Mouse (Mus musculus) neural tube, embryonic 12.5 days (tissue): ENCODE measurements around the gene Pard3. TPM values are rescaled to one million over a fixed set of nuclear protein-coding genes. Genes with fewer than 3 reads are reported as not detected.

ENCODE experiments used
- ATAC-seq: fragments of 200-750 bp; cut with Nextera tagmentation; 2 replicates; pipeline ENCODE4 v1.8.0; 2017; ENCODE audit warnings: low read depth, mild to moderate bottlenecking, moderate TSS enrichment, moderate library complexity; ENCODE audit not compliant: low FRiP score
- H3K27ac ChIP-seq: fragments of 300-500 bp; sonication (generic); 2 replicates; pipeline ENCODE4 v1.5.1; 2016
- H3K27me3 ChIP-seq: fragments of 300-500 bp; sonication (generic); replicated peaks from 2 replicates; pipeline ENCODE4 v1.6.1; 2016; ENCODE audit warnings: mild to moderate bottlenecking
- H3K36me3 ChIP-seq: fragments of 300-500 bp; sonication (generic); 2 replicates; pipeline ENCODE4 v1.6.1; 2016; ENCODE audit warnings: mild to moderate bottlenecking
- H3K4me1 ChIP-seq: fragments of 300-500 bp; sonication (generic); 2 replicates; pipeline ENCODE4 v1.6.1; 2016
- H3K4me2 ChIP-seq: fragments of 300-500 bp; sonication (generic); replicated peaks from 2 replicates; pipeline ENCODE4 v1.6.1; 2016; ENCODE audit warnings: mild to moderate bottlenecking
- H3K4me3 ChIP-seq: fragments of 300-500 bp; sonication (generic); 2 replicates; pipeline ENCODE4 v1.5.1; 2016
- H3K9ac ChIP-seq: fragments of 300-500 bp; sonication (generic); 2 replicates; pipeline ENCODE4 v1.6.1; 2016; ENCODE audit warnings: mild to moderate bottlenecking
- H3K9me3 ChIP-seq: fragments of 300-500 bp; sonication (generic); 2 replicates; pipeline ENCODE4 v1.6.1; 2016; ENCODE audit warnings: mild to moderate bottlenecking
- WGBS: fragments of 180-500 bp; shearing (Covaris S2); methylation state at CpG from one replicate; pipeline ENCODE4 v1.1.7; 2016; 5-methylcytosine and 5-hydroxymethylcytosine counted together
- polyA plus RNA-seq: library from polyadenylated mRNA; unstranded; fragments of >200 nt; fragmentation: Nextera tagmentation; extraction: Ambion mirVana; gene quantifications from 2 replicates; pipeline ENCODE4 v1.2.1, GENCODE M21; 2016

Gene Pard3
- polyA plus RNA-seq, 1 experiment from 2014 or later: 41.1 TPM

DNA sequence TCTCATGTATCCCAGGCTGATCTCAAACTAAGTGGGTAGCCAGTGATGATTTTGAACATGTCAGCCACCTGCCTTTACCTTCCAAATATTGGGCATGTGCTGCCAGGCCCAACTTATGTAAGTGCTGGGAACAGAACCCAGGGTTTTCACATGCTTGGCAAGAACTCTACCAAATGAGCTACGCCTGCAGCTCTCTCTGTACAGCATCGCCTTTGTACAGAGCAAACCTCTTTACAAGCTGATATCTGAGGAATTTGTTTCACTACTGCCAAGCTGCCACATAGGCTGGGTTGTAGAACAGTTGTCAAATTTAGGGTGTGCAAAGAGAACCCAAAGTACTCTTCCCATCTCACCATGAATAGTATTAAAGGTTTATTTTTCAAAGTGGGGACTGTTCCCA is 416.3 kb downstream of the Pard3 start:
- Histone ChIP-seq H3K27me3 (no peaks in the 10 kb centered on the region), H3K36me3 (no peaks in the 10 kb centered on the region), H3K4me2 (no peak overlapping the region), H3K9me3 (no peaks in the 10 kb centered on the region), H3K4me1 (no peaks in the 10 kb centered on the region), H3K27ac (no peak overlapping the region), H3K9ac (no peak overlapping the region), H3K4me3 (no peak overlapping the region)
- WGBS: 91% methylated on average over 2 of the region's 2 CpGs
- ATAC-seq: no peak

DNA sequence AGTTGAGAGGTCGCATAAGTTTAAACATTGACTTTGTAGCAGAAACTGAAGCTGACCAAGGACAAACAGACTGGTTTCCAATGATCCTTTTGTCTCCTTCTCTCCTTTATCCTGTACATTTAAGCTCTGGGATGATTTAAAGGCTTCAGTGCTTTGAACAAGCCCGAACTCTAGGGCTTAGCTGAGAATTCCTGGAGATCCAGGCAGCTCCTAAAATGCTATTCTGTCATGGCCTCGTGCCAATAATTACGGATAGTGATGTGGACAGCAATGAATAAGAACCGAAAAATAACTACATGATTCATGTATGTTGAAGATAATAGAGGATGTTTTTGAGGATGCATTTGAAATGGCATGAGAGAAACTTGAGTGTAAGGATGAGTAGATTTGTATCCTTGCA is 421.9 kb downstream of the Pard3 start:
- H3K9ac ChIP-seq: no peak overlapping the region
- no peak for ATAC-seq
- H3K9me3 ChIP-seq: no peaks in the 10 kb centered on the region
- H3K4me1 ChIP-seq: no peaks in the 10 kb centered on the region
- H3K36me3 ChIP-seq: no peaks in the 10 kb centered on the region
- 67% methylated on average over 5 of the region's 5 CpGs for WGBS
- no peak overlapping the region for H3K4me2 ChIP-seq
- H3K4me3 ChIP-seq: no peak overlapping the region
- H3K27me3 ChIP-seq: no peaks in the 10 kb centered on the region
- H3K27ac ChIP-seq: no peak overlapping the region

DNA sequence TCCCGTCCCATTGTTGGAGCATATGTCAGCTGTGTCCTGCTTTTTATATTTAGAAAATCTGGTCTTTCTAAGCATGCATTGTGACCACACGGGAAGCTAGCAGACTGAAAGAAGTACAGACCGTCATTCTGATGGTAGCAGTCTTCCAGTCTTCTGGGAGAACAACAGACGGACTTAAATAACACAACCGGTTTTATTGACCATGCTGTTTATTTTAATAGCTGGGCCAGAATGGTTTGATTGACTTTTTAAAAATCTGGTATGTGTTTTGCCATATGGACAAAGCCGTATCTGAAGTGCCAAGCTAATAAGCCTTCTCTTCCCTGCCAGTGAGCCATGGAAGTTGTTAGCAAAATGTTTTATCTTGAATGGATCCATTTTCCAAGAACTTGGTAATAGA is 428.3 kb downstream of the Pard3 start:
- Histone ChIP-seq H3K4me3 (no peak overlapping the region), H3K4me2 (no peak overlapping the region)
- 36% methylated on average over 6 of the region's 6 CpGs for WGBS

DNA sequence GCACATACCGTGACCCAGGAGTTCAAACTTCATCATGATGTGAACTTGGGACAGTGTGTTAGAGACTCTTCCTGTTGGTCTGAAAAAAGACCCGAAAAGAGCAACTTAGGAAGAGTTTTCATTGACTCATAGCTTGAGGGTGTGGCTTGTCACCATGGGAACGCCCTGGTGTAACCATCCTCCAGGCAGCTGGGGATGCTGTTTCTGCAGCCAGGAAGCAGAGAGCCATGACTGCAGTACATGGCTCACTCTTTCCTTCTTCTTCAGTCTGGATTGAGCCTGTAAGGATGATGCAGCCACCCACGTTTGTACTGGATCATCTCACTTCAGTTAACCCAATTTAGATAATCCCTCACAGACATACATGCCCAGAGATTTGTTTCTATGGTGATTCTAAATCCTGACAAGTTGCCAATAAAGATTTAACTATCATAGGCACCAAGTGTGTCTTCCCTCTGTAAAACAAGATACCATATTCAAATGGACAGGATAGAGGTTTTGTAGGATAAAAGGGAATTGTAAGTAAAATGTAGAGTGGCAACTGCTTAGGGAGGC is 431.6 kb downstream of the Pard3 start:
- Histone ChIP-seq H3K27me3 (no peaks in the 10 kb centered on the region), H3K27ac (no peak overlapping the region), H3K36me3 (no peaks in the 10 kb centered on the region), H3K9ac (no peak overlapping the region), H3K4me2 (no peak overlapping the region), H3K4me3 (no peak overlapping the region), H3K4me1 (peaks cover 14% of the 10 kb centered on the region), H3K9me3 (no peaks in the 10 kb centered on the region)
- WGBS: 64% methylated on average over 4 of the region's 4 CpGs
- ATAC-seq: no peak

More for the DNA sequence above, 428.3 kb downstream of the Pard3 start:
- no peaks in the 10 kb centered on the region for H3K9me3 ChIP-seq
- H3K4me1 ChIP-seq: no peaks in the 10 kb centered on the region
- H3K27me3 ChIP-seq: no peaks in the 10 kb centered on the region
- H3K36me3 ChIP-seq: no peaks in the 10 kb centered on the region
- no peak for ATAC-seq
- H3K9ac ChIP-seq: no peak overlapping the region
- H3K27ac ChIP-seq: no peak overlapping the region

DNA sequence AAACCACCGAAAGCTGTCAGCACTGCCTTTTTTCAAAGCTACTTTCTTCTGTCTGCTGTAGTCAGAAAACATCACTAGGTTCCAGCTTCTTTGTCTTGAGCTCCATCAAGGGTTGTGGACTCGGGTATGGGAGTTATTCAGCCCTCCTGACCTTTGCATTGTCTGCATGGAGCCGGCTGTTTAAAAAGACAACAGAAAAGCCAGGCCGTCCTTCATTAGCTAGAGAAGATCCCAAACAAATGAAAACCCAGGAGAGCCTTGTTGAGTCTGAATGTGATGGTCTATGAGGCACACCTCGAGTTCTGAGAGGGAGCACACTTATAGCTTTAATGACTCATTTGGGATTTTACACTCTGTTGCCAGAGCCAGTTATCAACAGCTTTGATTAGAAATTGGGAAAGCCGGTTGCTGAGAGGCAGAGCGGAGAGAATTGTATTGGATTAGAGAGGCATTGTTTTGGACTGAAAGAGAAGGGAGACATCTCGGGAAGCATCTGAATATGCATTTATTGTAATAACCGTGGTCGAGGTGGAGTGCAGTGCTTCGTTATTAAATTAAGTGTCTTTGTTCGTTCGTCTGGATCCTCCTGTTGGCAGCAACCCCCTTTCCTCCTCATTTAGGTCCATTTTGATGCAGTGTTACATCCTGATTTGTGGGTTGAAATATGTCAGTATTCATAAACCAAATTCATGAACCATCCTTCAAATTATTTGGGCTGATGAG is 435.5 kb downstream of the Pard3 start:
- 25% methylated on average over 13 of the region's 13 CpGs for WGBS
- no peak overlapping the region for H3K9ac ChIP-seq
- H3K27ac ChIP-seq: no peak overlapping the region
- H3K36me3 ChIP-seq: no peaks in the 10 kb centered on the region
- peaks cover 20% of the 10 kb centered on the region for H3K4me1 ChIP-seq
- no peak overlapping the region for H3K4me2 ChIP-seq
- H3K9me3 ChIP-seq: no peaks in the 10 kb centered on the region
- ATAC-seq: no peak
- no peaks in the 10 kb centered on the region for H3K27me3 ChIP-seq
- no peak overlapping the region for H3K4me3 ChIP-seq

DNA sequence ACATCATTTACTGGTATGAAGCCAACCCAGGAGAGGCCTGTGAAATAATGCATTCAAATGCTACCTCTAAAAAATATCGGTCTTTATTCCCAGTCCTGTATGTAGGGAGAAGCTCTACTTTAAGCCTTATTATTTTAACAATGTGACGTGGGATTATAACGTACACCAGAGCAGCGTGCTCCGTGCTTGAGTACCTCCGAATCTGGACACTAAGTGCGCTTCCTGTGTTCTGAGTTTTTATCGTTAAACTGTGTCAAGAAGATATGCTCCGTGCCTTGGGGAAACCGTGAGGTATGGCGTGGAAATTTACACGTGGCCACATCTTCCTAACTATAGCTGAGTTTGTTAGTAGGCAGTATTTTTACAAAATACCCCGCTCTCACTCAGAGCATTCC is 436.0 kb downstream of the Pard3 start:
- H3K27ac ChIP-seq: peak overlapping the region; percentile 21; the same call in 1 of the 2 replicates
- no peaks in the 10 kb centered on the region for H3K36me3 ChIP-seq
- peaks cover 20% of the 10 kb centered on the region for H3K4me1 ChIP-seq
- no peak overlapping the region for H3K9ac ChIP-seq
- WGBS: 66% methylated on average over 13 of the region's 13 CpGs
- ATAC-seq: no peak
- no peak overlapping the region for H3K4me3 ChIP-seq
- H3K9me3 ChIP-seq: no peaks in the 10 kb centered on the region
- H3K4me2 ChIP-seq: peak overlapping the region; percentile 18; the same call in 1 of the 2 replicates
- H3K27me3 ChIP-seq: no peaks in the 10 kb centered on the region

DNA sequence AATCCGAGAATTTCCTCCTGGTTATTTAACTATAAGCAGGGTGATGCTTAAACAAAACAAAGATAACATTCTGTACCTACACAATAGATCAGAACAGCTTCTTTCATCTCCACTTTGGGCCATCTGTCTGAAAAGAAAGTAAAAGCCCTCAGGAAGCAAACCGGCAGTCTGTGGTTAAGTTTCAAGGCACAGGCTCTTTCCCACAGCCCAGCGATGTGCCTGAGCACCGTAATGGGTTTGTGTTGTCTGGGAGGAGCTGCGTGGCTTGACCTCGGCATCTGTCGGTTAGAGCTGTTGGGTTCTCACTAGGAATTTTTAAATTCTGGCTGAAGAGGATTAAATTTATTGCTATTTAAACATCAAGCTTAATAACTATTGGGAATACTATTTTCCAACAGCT is 436.5 kb downstream of the Pard3 start:
- Histone ChIP-seq H3K4me2 (peak overlapping the region; percentile 18; the same call in 1 of the 2 replicates), H3K9me3 (no peaks in the 10 kb centered on the region), H3K27me3 (no peaks in the 10 kb centered on the region), H3K4me1 (peaks cover 20% of the 10 kb centered on the region), H3K27ac (peak overlapping the region; percentile 21; the same call in 1 of the 2 replicates), H3K4me3 (no peak overlapping the region), H3K36me3 (no peaks in the 10 kb centered on the region), H3K9ac (no peak overlapping the region)
- 7% methylated on average over 7 of the region's 7 CpGs for WGBS
- ATAC-seq: peak; percentile 65; the same call in 1 of the 2 replicates

- Histone ChIP-seq H3K9me3 (no peaks in the 10 kb centered on the region), H3K27ac (no peak overlapping the region), H3K9ac (no peak overlapping the region), H3K4me3 (no peak overlapping the region), H3K4me2 (no peak overlapping the region), H3K27me3 (no peaks in the 10 kb centered on the region), H3K4me1 (peaks cover 20% of the 10 kb centered on the region), H3K36me3 (no peaks in the 10 kb centered on the region)
- 88% methylated on average over 1 of the region's 1 CpGs for WGBS
- no peak for ATAC-seq
Measured at GRCm38 (mm10) chr8:127501756-127502155, 438.1 kb downstream of the Pard3 start.

- Histone ChIP-seq H3K4me1 (peaks cover 7% of the 10 kb centered on the region; the same call in 1 of the 2 replicates), H3K4me3 (no peak overlapping the region), H3K27ac (no peak overlapping the region), H3K9me3 (no peaks in the 10 kb centered on the region), H3K9ac (no peak overlapping the region), H3K4me2 (no peak overlapping the region), H3K27me3 (no peaks in the 10 kb centered on the region), H3K36me3 (no peaks in the 10 kb centered on the region)
- no peak for ATAC-seq
- 93% methylated on average over 1 of the region's 1 CpGs for WGBS
Measured at GRCm38 (mm10) chr8:127505286-127505685, 441.6 kb downstream of the Pard3 start.

GRCm38 (mm10) chr8:127506336-127506735 is 442.6 kb downstream of the Pard3 start:
- no peak overlapping the region for H3K27ac ChIP-seq
- no peak overlapping the region for H3K4me3 ChIP-seq
- ATAC-seq: no peak
- H3K9ac ChIP-seq: no peak overlapping the region
- H3K4me1 ChIP-seq: peaks cover under 1% of the 10 kb centered on the region; the same call in 1 of the 2 replicates
- H3K4me2 ChIP-seq: no peak overlapping the region
- H3K27me3 ChIP-seq: no peaks in the 10 kb centered on the region
- WGBS: 94% methylated on average over 1 of the region's 1 CpGs
- H3K9me3 ChIP-seq: no peaks in the 10 kb centered on the region
- H3K36me3 ChIP-seq: no peaks in the 10 kb centered on the region

DNA sequence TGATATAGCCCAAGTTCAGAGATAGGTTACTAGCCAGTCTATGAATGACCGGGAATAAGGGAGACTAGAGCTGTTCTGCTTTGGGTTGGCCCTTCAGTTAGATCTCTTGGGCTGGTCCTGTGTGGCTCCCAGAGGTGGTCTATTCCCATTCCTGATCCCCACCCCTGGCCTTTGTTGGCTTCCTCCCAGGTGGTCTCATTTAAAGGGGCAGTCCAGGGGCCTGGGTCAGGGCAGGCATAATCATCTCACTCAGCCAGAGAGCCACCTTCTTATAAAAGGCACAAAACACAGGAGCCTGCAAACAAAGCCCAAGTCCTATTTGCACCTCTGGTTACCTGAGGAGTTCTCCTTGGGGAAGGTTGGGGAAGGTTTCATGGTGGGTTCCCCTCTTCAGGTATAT is 447.6 kb downstream of the Pard3 start:
- peaks cover 13% of the 10 kb centered on the region; the same call in 1 of the 2 replicates for H3K4me1 ChIP-seq
- H3K9me3 ChIP-seq: no peaks in the 10 kb centered on the region
- no peak overlapping the region for H3K9ac ChIP-seq
- WGBS: 86% methylated on average over 1 of the region's 1 CpGs
- no peak overlapping the region for H3K4me2 ChIP-seq
- H3K36me3 ChIP-seq: no peaks in the 10 kb centered on the region
- H3K27me3 ChIP-seq: no peaks in the 10 kb centered on the region
- no peak overlapping the region for H3K27ac ChIP-seq
- no peak for ATAC-seq
- no peak overlapping the region for H3K4me3 ChIP-seq

DNA sequence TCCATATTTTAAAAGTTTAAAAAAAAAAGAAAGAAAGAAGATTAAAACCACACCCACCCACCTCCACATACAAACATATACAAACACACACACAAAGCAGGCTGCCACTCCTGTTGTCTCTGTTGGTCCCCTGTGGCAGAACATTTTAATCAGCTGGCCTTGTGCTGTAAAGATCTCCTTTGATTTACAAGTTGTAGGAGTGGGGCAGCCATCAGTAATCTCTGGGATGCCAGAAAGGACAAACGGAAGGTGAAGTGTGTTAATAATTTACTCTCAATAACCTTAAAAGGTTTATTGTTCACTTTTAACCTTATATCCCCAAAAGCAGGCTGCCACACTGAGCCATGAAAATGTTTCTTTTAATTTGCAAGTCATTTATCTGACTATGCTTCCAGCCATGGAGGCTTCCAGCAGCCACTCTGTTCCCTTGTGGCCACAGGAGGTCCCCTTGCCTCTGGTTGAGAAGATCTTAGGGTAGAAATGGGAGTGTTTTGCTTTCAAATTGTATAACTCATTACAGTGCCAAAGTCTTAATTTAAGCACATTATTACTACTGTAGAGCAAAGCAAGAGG is 448.4 kb downstream of the Pard3 start:
- Histone ChIP-seq H3K4me2 (no peak overlapping the region), H3K36me3 (no peaks in the 10 kb centered on the region), H3K27me3 (no peaks in the 10 kb centered on the region), H3K27ac (no peak overlapping the region), H3K4me1 (peaks cover 13% of the 10 kb centered on the region; the same call in 1 of the 2 replicates), H3K9ac (no peak overlapping the region), H3K4me3 (no peak overlapping the region), H3K9me3 (no peaks in the 10 kb centered on the region)
- WGBS: 30% methylated on average over 1 of the region's 1 CpGs
- ATAC-seq: no peak
